Mouse (Mus musculus) testis, adult 2 months (tissue): Measurements from ENCODE around the gene Micu1.

ENCODE experiments used
- CTCF ChIP-seq: fragments of 200-500 bp; IDR thresholded peaks from 2 replicates; pipeline ENCODE4 v1.5.1; 2012; ENCODE audit warnings: low read depth, mild to moderate bottlenecking, inconsistent platforms, low read length, moderate library complexity; ENCODE audit not compliant: control insufficient read depth, insufficient read depth, insufficient replicate concordance
- POLR2A ChIP-seq: fragments of 200-500 bp; IDR thresholded peaks from 2 replicates; pipeline ENCODE4 v1.6.1; 2012; ENCODE audit warnings: low read depth, mild to moderate bottlenecking, inconsistent platforms, low read length, moderate library complexity; ENCODE audit not compliant: control insufficient read depth

GRCm38 (mm10) chr10:59870038-59870437 is 167.8 kb downstream of the Micu1 start:
- TF ChIP-seq POLR2A (no peak), CTCF (no peak)
